Mouse (Mus musculus) fibroblast of lung, adult 2 months (primary cell): ENCODE data around the gene Mrpl49.

Experiments
- DNase-seq: peaks from one replicate; pipeline ENCODE4 v3.0.0-alpha.2; 2011; ENCODE audit warnings: low read depth

The Mrpl49 gene

DNA sequence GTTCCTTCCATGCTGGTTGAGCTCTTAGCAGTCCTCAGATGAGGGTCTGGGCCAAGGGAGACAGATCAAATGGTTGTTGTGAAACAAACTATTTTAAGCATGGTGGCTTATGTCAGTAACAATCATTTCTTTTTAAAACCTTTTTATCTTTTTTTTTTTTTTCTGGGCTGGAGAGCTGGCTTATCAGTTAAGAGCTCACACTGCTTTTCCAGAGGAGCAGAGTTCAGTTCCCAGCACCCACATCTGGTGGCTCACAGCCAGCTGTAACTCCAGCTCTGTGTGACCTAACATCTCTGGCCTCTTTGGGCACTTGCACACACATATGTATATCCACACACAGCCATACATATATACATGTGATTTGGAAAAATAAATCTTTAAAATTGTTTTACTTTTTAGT, 19.9 kb downstream of the Mrpl49 start:
- DNase-seq, result no peak

DNA sequence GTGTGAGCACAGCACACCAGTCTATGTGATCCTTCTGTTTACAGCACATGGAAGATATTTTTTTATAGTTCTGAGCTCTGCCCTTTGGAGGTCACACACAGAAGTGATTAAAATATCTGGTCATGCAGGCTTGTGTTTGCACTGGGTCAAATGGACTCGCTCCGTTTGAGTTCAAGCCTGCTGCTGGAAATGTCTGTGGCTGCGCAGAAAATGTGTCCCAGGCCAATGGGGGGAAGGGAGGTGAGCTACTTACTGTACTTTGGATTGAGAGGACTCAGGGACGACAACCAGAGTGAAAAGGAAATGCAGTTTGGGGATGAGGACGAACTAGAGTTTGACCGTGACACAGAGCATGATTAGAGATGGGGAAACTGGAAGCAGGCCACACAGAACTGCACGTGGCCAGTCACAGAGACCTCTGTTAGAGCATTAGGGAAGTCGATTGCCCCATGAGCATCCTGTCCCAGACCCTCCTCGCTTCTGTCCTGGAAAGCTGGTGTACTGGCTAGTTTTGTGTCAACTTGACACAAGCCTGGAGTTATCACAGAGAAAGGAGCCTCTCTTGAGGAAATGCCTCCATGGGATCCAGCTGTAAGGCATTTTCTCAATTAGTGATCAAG, 21.5 kb downstream of the Mrpl49 start:
- DNase-seq, result no peak

GRCm38 (mm10) chr19:6030520-6031280, 26.9 kb downstream of the Mrpl49 start:
- DNase-seq, result no peak

DNA sequence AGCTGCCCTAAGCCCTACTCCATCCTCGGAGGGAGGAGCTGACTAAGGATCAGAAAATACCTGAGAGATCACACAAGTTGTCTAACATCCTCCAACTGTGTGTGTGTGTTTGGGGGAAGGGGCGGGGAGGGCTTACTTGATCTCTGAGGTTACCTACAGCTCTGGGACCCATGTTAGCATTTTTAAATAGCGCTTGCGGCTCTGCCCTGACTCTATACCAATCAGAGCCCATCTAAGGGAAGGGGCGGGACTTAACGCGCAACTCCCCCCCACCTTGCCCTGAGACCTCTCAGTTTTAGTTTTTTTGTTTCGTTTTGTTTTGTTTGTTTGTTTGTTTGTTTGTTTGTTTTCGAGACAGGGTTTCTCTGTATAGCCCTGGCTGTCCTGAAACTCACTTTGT, 28.2 kb downstream of the Mrpl49 start:
- DNase-seq, result no peak

- DNase-seq, result no peak
Observed at GRCm38 (mm10) chr19:6028991-6029390, 28.6 kb downstream of the Mrpl49 start.

- DNase-seq, result no peak
Observed at GRCm38 (mm10) chr19:6023930-6024329, 33.7 kb downstream of the Mrpl49 start.

DNA sequence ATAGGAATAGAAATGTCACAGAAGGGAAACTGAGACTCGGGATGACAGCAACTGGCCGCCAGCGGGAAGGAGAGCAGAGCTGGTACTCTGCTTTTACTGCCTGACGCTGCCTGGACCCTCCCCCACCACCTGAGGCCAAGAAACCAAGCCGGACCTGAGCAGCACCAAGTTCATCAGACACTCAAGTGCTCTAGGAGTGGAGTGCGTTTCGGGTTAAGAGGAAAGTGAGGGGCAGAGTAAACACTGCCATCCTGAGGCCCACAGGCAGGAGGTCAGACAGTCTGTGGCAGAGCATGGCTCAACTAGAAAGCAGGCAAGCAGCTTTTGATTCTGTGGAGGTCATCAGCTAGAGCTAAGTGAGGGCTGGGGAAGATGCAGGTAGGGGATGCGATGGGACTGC, 34.5 kb downstream of the Mrpl49 start:
- DNase-seq, result no peak

DNA sequence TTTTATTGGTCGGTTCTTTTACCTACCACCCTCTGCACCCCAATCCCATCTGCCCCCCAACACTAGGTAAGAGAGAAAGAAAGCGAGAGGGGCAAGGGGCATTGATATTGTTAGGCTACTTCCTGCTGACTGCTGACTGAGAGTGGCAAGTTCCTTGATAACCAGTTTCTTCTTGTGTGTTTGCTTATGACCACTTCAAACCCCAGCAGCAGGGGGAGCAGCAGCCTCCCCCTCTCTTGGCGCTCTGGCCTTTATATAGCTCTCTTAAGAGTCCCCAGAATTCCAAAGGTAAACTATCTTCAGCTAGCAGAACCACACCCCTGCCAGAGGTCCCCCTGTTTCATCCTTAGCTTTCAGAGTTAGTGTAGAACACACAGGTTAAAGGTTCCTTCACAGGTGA, 37.3 kb downstream of the Mrpl49 start:
- no peak for DNase-seq

DNA sequence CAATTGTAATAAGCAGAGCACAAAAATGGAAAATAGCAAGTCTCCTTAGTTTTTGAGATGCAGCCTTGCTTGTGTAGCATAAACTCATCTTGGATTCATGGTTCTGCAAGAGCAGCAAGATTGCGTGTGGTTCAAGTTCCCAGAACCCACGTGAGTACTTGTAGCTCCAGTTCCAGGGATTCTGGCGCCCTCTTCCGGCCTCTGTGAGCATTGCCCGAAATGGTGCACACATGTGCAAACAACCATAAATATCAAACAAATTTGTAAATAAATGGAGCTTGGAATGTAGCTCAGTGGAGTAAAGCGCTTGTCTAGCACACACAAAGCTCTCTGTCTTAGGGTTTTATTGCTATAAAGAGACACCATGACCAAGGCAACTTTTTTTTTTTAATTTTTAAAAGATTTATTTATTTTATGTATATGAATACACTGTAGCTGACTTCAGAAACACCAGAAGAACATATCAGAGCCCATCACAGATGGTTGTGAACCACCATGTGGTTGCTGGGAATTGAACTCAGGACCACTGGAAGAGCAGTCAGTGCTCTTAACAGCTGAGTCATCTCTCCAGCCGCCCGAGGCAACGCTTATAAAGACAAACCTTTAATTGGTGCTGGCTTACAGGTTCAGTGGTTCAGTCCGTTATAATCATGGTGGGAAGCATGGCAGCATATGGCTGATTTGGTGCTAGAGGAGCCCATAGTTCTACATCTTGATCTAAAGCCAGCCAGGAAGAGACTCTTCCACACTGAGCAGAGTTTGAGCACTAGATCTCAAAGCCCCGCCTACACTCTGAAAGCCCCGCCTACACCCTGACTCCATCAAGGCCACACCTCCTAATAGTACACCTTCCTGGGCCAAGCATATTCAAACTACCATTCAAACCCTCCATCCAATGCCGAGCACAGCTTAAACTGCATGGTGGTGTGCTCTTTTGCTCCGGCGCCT, 39.2 kb downstream of the Mrpl49 start:
- peak; percentile 72 for DNase-seq

- DNase-seq, result no peak
Observed at GRCm38 (mm10) chr19:6016532-6016931, 41.1 kb downstream of the Mrpl49 start.

DNA sequence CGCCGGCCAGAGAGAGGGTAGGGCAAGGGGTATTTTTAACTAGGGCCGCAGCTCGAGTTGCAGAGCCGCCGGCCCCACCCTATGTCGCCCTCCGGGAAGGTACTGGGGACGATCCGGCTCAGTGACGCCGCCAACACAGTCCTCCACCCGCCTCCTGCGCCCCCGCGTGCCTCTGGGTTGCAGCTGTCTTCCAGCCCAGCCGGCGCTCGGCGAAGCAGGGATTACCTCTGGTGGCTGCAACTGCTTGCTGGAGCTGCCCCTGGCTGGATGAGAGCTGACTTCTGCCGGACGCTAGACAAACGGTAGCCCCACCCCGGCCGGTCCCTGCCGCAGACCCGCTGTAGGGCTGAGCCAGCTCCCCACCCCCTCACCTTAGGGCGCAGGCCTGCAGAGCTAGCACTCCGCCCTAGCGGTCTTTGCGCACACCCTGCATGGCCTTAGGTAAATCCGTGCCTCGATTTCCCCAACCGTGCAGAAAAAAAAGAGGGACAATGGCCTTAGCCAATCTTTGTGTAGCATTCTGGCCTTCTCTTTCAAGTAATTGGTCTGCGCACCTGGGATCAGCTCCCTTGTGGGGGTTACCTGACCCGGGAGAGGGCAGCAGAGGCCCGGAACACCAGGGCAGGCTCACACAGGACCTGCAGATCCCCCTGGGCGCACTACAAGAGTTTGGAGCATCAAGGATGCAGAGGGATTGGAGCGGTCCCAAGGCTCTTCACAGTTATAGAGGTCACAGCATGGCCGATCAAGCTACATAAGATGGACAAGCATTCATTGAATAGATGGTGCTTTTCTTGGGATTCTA, 41.9 kb downstream of the Mrpl49 start, which contains the start of gene Capn1:
TSS of gene Capn1 (minus strand) at position 387 of the 805 bp plus-strand sequence.
- peak; percentile 13 for DNase-seq

- peak; percentile 25 for DNase-seq
Observed at GRCm38 (mm10) chr19:6014991-6015510, 42.5 kb downstream of the Mrpl49 start.

DNA sequence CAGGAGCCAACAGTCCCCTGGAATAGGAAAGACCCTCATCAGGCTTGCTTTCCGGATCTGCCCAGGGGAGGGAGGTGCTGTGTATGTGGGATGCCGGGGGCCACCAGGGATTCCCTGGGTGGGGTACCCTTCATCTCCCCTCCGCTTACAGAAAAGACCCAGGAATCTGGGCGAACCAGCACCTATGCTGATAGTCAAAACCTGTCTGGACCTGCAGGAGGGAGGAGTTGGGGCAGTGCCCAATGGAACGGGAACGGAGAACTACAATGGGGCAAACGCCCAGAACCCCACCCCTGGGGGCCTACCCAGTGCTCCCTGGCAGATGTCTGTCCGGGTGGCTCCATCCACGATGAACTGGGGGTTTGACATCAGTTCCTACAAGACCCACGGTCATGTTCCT, 43.9 kb downstream of the Mrpl49 start:
- DNase-seq, result no peak

GRCm38 (mm10) chr19:6009137-6009536, 48.4 kb downstream of the Mrpl49 start:
- DNase-seq, result no peak

DNA sequence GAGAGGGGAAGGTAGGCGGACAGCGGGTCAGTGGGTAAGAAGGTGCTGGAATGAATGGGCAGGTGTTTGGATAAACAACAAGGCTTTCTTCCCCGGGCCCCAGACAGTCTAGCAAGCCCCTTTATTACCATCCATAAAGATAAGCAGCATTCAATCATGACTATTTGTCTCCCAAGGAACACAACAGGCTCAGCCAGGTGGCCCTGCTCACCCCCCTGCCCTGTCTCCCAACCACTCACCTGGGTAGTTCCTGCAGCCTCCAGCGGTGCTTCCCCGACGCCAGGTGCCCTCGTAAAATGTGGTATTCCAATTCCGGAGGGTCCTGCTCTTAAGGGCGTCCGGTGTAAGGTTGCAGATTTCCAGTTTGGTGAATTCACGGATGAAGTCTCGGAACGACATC, 50.6 kb downstream of the Mrpl49 start:
- DNase-seq, result no peak

DNA sequence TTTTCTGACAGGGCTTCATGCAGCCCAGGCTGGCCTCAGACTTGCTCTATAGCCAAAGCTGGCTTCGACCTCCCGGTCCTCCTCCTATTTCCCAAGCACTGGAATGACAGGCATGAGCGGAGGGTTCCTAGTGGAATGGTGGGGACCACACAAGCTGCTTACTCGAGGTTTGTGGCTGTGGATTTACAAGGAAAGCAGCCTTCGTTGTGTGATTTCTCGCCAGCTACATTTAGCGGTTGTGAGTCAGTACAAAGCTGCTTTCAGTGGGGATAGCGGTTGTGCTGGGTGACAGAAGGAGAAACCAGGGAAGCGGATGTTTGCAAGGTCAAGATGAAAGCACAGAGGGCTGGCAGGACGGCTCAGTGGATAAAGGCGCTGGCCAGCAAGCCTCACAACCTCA, 52.0 kb downstream of the Mrpl49 start:
- no peak for DNase-seq
